Mouse (Mus musculus) kidney, adult 2 months (tissue): ENCODE measurements around the gene Fut2. TPM values are rescaled to one million over a fixed set of nuclear protein-coding genes. Genes with fewer than 3 reads are reported as not detected.

ENCODE experiments used
- DNase-seq: peaks from one replicate; pipeline ENCODE4 v3.0.0; 2021
- H3K27ac ChIP-seq: fragments of 200-500 bp; 2 replicates; pipeline ENCODE4 v1.5.1; 2012; ENCODE audit warnings: low read depth, low read length, control low read depth, inconsistent platforms; ENCODE audit not compliant: insufficient read depth
- H3K27me3 ChIP-seq: fragments of 200-500 bp; replicated peaks from 2 replicates; pipeline ENCODE4 v1.6.1; 2012; ENCODE audit warnings: mild to moderate bottlenecking, moderate library complexity, low read length, inconsistent platforms; ENCODE audit not compliant: control insufficient read depth, insufficient read depth
- H3K36me3 ChIP-seq: fragments of 200-500 bp; 2 replicates; pipeline ENCODE4 v1.6.1; 2012; ENCODE audit warnings: mild to moderate bottlenecking, moderate library complexity, low read length, inconsistent platforms; ENCODE audit not compliant: control insufficient read depth, insufficient read depth
- H3K4me1 ChIP-seq: fragments of 200-500 bp; 2 replicates; pipeline ENCODE4 v1.6.1; 2011; ENCODE audit warnings: low read length; ENCODE audit not compliant: control insufficient read depth, insufficient read depth
- H3K4me3 ChIP-seq: fragments of 200-500 bp; 2 replicates; pipeline ENCODE4 v1.5.1; 2011; ENCODE audit warnings: mild to moderate bottlenecking, low read depth, low read length, control low read depth; ENCODE audit not compliant: insufficient read depth
- CTCF ChIP-seq: fragments of 200-500 bp; conservative IDR thresholded peaks from 2 replicates; pipeline ENCODE4 v1.5.1; 2011; ENCODE audit warnings: low read depth, mild to moderate bottlenecking, control low read depth, low read length, moderate library complexity, mixed read lengths; ENCODE audit not compliant: insufficient read depth, insufficient read length
- POLR2A ChIP-seq: fragments of 200-500 bp; IDR thresholded peaks from one replicate; pipeline ENCODE4 v1.6.1; 2011; ENCODE audit warnings: low read depth, low read length, control low read depth
- WGBS: fragments of 180-500 bp; shearing (Covaris S2); methylation state at CpG from one replicate; pipeline ENCODE4 v1.1.7; 2018; 5-methylcytosine and 5-hydroxymethylcytosine counted together
- polyA plus RNA-seq: library from polyadenylated mRNA; depleted of rRNA; stranded (reverse); fragments of >200 nt; gene quantifications from 2 replicates; pipeline ENCODE4 v1.2.3, GENCODE M21; 2012; rRNA removed

Fut2 gene
- polyA plus RNA-seq, 1 experiment = not detected

- Histone ChIP-seq H3K4me3 (no peak overlapping the region), H3K27ac (no peak overlapping the region), H3K36me3 (no peaks in the 10 kb centered on the region), H3K4me1 (no peaks in the 10 kb centered on the region), H3K27me3 (no peaks in the 10 kb centered on the region)
- no peak for DNase-seq
- 74% methylated on average over 5 of the region's 5 CpGs for WGBS
- no peak for TF ChIP-seq POLR2A
- TF ChIP-seq CTCF = no peak
Measured at GRCm38 (mm10) chr7:45619592-45619991, 46.6 kb downstream of the Fut2 start.

GRCm38 (mm10) chr7:45618316-45618715, 47.9 kb downstream of the Fut2 start:
- Histone ChIP-seq H3K27ac (no peak overlapping the region), H3K4me1 (no peaks in the 10 kb centered on the region), H3K36me3 (no peaks in the 10 kb centered on the region), H3K27me3 (no peaks in the 10 kb centered on the region), H3K4me3 (no peak overlapping the region)
- 90% methylated on average over 5 of the region's 5 CpGs for WGBS
- no peak for DNase-seq
- TF ChIP-seq POLR2A (no peak), CTCF (no peak)

- Histone ChIP-seq H3K27ac (no peak within 1 kb of the TSS), H3K36me3 (no peaks in the 10 kb centered on the region), H3K4me1 (no peaks in the 10 kb centered on the region), H3K4me3 (no peak within 1 kb of the TSS), H3K27me3 (no peaks in the 10 kb centered on the region)
- WGBS = 19% methylated on average over 31 of the region's 31 CpGs
- peak; percentile 46 for DNase-seq
- TF ChIP-seq CTCF (no peak), POLR2A (no peak)
Measured at GRCm38 (mm10) chr7:45617042-45617695, 49.0 kb downstream of the Fut2 start, which contains the start of gene Fut1. Fut1 (plus strand) TSS chr7:45617289.

- DNase-seq = peak; percentile 62
- Histone ChIP-seq H3K27me3 (no peaks in the 10 kb centered on the region), H3K4me3 (no peak overlapping the region), H3K4me1 (no peaks in the 10 kb centered on the region; the same call in 1 of the 2 replicates), H3K27ac (no peak overlapping the region), H3K36me3 (no peaks in the 10 kb centered on the region)
- TF ChIP-seq POLR2A (no peak), CTCF (no peak)
- 42% methylated on average over 6 of the region's 6 CpGs for WGBS
Measured at GRCm38 (mm10) chr7:45616277-45616676, 49.9 kb downstream of the Fut2 start.

- no peak overlapping the region for H3K27ac ChIP-seq
- no peak overlapping the region for H3K4me3 ChIP-seq
- no peaks in the 10 kb centered on the region for H3K36me3 ChIP-seq
- H3K4me1 ChIP-seq = no peaks in the 10 kb centered on the region; the same call in 1 of the 2 replicates
- TF ChIP-seq POLR2A (no peak), CTCF (no peak)
- DNase-seq = no peak
- H3K27me3 ChIP-seq = no peaks in the 10 kb centered on the region
- WGBS = 67% methylated on average over 1 of the region's 1 CpGs
Measured at GRCm38 (mm10) chr7:45609511-45609910, 56.7 kb downstream of the Fut2 start.

- Histone ChIP-seq H3K4me1 (no peaks in the 10 kb centered on the region; the same call in 1 of the 2 replicates), H3K36me3 (no peaks in the 10 kb centered on the region), H3K4me3 (no peak overlapping the region), H3K27ac (no peak overlapping the region), H3K27me3 (no peaks in the 10 kb centered on the region)
- DNase-seq = no peak
- no peak for TF ChIP-seq CTCF
- TF ChIP-seq POLR2A = no peak
- WGBS = 54% methylated on average over 9 of the region's 9 CpGs
Measured at GRCm38 (mm10) chr7:45605704-45606289, 60.4 kb downstream of the Fut2 start.

- Histone ChIP-seq H3K27me3 (no peaks in the 10 kb centered on the region), H3K4me1 (0 out of 2 replicates have a peak, but pooled peaks cover 4% of the 10 kb centered on the region), H3K36me3 (no peaks in the 10 kb centered on the region), H3K4me3 (no peak overlapping the region), H3K27ac (no peak overlapping the region)
- TF ChIP-seq POLR2A = no peak
- no peak for TF ChIP-seq CTCF
- no peak for DNase-seq
- 67% methylated on average over 18 of the region's 18 CpGs for WGBS
Measured at GRCm38 (mm10) chr7:45598960-45599879, 67.0 kb downstream of the Fut2 start.

Other genes starting within 250 kb of the Fut2 start
- gene Lhb, start 245.6 kb downstream of the Fut2 start, polyA plus RNA-seq = not detected in 2 replicates
- 57.4 and 61.2 TPM in 2 replicates for gene Gys1, start 231.6 kb downstream of the Fut2 start, polyA plus RNA-seq
- gene Ruvbl2, start 228.3 kb downstream of the Fut2 start, polyA plus RNA-seq = 36.3 and 42.7 TPM in 2 replicates
- gene Ftl1, start 206.5 kb downstream of the Fut2 start, polyA plus RNA-seq = 6,932 and 8,155 TPM in 2 replicates
- 104 and 112 TPM in 2 replicates for gene Bax, start 199.5 kb downstream of the Fut2 start, polyA plus RNA-seq
- 0.20 and 0.46 TPM in 2 replicates for gene Tulp2, start 184.5 kb downstream of the Fut2 start, polyA plus RNA-seq
- 1.1 and 1.2 TPM in 2 replicates for gene Gm45808, start 179.6 kb downstream of the Fut2 start, polyA plus RNA-seq
- gene Dhdh, start 177.6 kb downstream of the Fut2 start, polyA plus RNA-seq = 6.0 and 6.1 TPM in 2 replicates
- 397 and 405 TPM in 2 replicates for gene Nucb1, start 156.0 kb downstream of the Fut2 start, polyA plus RNA-seq
- 26.6 and 28.2 TPM in 2 replicates for gene Ppp1r15a, start 140.1 kb downstream of the Fut2 start, polyA plus RNA-seq
- gene Plekha4, start 140.1 kb downstream of the Fut2 start, polyA plus RNA-seq = 4.6 and 5.9 TPM in 2 replicates
- 43.9 and 48.3 TPM in 2 replicates for gene Hsd17b14, start 111.5 kb downstream of the Fut2 start, polyA plus RNA-seq
- 185 and 188 TPM in 2 replicates for gene Bcat2, start 96.2 kb downstream of the Fut2 start, polyA plus RNA-seq
- not detected in 2 replicates for gene Fgf21, start 50.9 kb downstream of the Fut2 start, polyA plus RNA-seq
- 0.05 and 0.11 TPM in 2 replicates for gene Fut1, start 49.1 kb downstream of the Fut2 start, polyA plus RNA-seq
- 0.29 and 0.34 TPM in 2 replicates for gene Izumo1, start 44.6 kb downstream of the Fut2 start, polyA plus RNA-seq
- gene Rasip1, start 38.9 kb downstream of the Fut2 start, polyA plus RNA-seq = 19.9 and 20.4 TPM in 2 replicates
- 2.1 and 2.5 TPM in 2 replicates for gene Mamstr, start 26.4 kb downstream of the Fut2 start, polyA plus RNA-seq
- gene Ntn5, start 17.6 kb upstream of the Fut2 start, polyA plus RNA-seq = 0.09 TPM in 1 of 2 replicates, not detected in the other
- 0.22 and 0.23 TPM in 2 replicates for gene Sec1, start 28.0 kb upstream of the Fut2 start, polyA plus RNA-seq
- 8.1 and 8.3 TPM in 2 replicates for gene Car11, start 33.4 kb upstream of the Fut2 start, polyA plus RNA-seq
- 106 and 116 TPM in 2 replicates for gene Dbp, start 38.7 kb upstream of the Fut2 start, polyA plus RNA-seq
- gene Rpl18, start 49.1 kb upstream of the Fut2 start, polyA plus RNA-seq = 955 and 1,014 TPM in 2 replicates
- gene Sphk2, start 51.6 kb upstream of the Fut2 start, polyA plus RNA-seq = 57.2 and 68.3 TPM in 2 replicates
- gene Fam83e, start 54.8 kb upstream of the Fut2 start, polyA plus RNA-seq = 0.19 and 0.35 TPM in 2 replicates
- 0.15 and 0.28 TPM in 2 replicates for gene Spaca4, start 59.4 kb upstream of the Fut2 start, polyA plus RNA-seq
- gene Lmtk3, start 117.3 kb upstream of the Fut2 start, polyA plus RNA-seq = 5.7 and 7.3 TPM in 2 replicates
- gene Sult2b1, start 118.3 kb upstream of the Fut2 start, polyA plus RNA-seq = 4.2 and 6.1 TPM in 2 replicates
- gene Cyth2, start 148.2 kb upstream of the Fut2 start, polyA plus RNA-seq = 43.3 and 44.7 TPM in 2 replicates
- gene Kcnj14, start 158.4 kb upstream of the Fut2 start, polyA plus RNA-seq = 0.28 and 0.31 TPM in 2 replicates
- 12.3 and 12.9 TPM in 2 replicates for gene Grwd1, start 164.6 kb upstream of the Fut2 start, polyA plus RNA-seq
- gene Kdelr1, start 206.4 kb upstream of the Fut2 start, polyA plus RNA-seq = 331 and 358 TPM in 2 replicates
- gene Grin2d, start 212.0 kb upstream of the Fut2 start, polyA plus RNA-seq = 0.45 and 0.50 TPM in 2 replicates
- gene Syngr4, start 230.3 kb upstream of the Fut2 start, polyA plus RNA-seq = 0.19 and 0.50 TPM in 2 replicates
- 123 and 143 TPM in 2 replicates for gene Tmem143, start 230.5 kb upstream of the Fut2 start, polyA plus RNA-seq